Mouse (Mus musculus): ENCODE measurements around the gene Pld1.
A peak's percentile ranks its signal among the peaks of the same experiment; 100 is the strongest.
"Not testable (repeated sequence)": the region's sequence is repeated elsewhere in the genome, so short reads cannot be mapped to it uniquely, and the experiment has no call there.

The Pld1 gene

DNA sequence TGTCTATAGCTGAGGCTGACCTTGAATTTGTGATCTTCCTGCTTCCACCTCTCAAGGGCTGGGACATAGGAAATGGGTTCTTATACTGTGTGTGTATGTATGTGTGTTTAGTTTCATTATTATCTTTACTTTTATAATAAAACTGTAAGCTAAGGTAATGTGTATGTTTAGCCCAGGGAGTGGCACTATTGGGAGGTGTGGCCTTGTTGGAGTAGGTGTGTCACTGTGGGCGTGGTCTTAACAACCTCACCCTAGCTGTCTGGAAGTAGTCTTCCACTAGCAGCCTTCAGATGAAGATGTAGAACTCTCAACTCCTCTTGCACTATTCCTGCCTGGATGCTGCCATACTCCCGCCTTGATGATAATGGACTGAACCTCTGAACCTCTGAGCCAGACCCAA lies 6.9 kb downstream of the Pld1 start:
- not testable (repeated sequence) for DNase-seq

GRCm38 (mm10) chr3:27949175-27949872 lies 10.8 kb downstream of the Pld1 start:
- DNase-seq: no peak

GRCm38 (mm10) chr3:27949873-27950250 lies 11.4 kb downstream of the Pld1 start:
- DNase-seq: no peak

DNA sequence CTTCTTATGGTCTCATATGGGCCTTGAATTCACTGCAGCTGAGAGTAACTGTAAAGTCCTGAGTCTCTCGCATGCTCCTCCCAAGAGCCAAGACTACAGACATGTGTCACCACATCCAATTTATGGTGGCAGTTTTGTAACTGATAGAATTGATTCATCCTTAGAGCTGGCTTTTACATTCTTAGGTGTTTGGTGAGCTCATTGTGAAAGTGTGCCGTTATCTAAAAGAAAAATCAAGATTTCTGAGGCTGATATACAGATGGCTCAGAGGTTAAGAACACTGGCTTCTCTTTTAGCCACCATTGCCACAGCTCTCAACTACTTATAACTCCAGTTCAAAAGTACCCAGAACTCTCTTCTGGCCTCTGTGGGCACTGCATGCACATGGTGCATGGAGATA lies 12.2 kb downstream of the Pld1 start:
- no peak for DNase-seq

DNA sequence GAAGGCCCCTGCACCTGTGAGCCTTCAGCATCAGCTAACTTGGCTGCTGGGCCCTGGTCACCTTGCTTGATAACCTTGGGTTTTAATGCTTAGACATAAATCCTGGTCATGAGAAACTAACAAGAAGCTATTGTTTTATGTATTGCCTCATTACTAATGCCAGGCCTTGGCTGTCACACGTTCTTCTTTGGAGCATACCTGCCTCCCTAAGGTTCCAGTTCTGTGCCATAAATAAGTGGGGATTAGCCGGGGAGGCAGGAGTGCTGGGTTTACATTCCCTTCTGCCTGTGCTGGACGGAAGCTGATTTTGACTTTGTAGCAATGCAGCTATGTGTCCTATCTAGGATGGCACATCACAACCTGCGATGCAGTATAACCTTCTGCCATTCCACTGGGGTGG lies 13.2 kb downstream of the Pld1 start:
- DNase-seq: no peak

DNA sequence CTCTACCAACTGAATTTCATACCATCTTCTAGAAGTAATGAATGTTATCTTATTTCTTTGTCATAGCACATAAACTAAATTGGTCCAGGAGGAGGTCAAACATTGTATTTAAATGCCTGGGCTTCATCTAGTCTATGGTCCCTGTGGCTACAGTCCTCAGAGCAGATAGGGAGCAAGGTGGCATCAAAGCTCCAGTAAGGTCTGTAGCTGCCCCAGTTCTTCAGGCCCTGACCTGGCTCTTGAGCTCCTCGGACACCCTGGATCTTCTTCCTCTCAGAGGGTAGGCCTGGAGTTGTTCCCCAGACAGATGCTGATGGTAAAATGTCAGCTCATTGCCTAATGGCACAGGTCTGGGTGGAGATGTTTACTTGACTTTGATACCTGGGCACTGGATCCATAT lies 17.5 kb downstream of the Pld1 start:
- DNase-seq: no peak

DNA sequence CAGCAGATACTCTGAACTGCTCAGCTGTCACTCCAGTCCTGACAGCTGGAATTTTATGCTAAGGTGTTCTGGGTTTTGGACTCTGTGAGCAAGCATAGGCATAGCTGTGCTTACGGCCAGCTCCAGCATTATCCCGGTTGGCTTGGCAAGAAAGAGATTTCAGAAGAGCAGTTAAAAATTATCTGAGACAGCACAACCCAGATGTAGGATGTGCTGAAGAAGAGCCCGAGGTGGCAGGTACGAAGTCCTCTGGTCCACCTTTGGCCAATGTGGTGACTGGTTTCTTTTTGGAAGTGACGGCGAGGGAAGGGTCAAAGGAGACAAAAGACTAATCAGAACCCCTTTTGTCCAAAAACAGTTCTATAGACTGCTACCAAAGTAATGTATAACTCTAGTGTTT lies 20.7 kb downstream of the Pld1 start:
- no peak for DNase-seq

DNA sequence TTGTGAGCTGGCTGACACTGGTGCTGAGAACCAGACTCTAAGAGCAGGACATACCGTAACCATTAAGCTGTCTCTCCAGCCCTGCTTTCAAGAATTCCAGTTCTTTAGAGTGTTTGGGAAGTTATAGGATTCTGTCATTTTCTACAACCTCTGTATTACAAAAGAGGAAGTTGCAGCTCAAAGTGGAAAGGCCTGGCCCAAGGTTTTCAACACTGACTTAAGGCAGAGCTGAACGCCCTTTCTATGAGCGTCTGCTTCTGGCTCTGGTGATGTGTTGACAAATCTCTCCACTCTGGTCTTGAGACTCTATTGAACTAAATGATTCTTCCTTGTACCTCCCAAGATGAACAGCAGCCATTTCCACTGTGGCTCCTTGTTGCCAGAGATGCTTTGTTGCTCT lies 22.7 kb downstream of the Pld1 start:
- DNase-seq: no peak

DNA sequence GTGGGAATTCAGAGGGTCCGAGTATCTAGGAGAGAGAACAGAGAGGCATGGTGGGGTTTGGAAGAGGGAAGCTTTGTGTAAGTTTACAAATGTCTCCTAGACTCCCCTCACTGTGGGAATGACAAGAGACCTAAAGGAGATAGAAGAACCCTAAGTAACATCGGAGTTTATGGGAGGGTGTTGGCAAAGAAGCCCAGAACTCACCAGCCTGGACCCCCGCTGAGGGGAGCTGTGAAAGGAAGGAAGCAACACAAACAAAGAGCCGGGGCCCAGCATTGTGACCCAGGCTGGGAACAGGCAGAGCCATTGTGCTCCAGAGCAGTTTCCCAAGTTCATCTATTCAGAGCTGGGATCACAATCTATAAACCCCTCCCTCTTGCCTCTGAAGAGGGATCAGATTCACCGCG lies 25.3 kb downstream of the Pld1 start:
- DNase-seq: no peak

GRCm38 (mm10) chr3:27968671-27969070 lies 30.2 kb downstream of the Pld1 start:
- no peak for DNase-seq

- DNase-seq: no peak
These were observed 35.4 kb downstream of the Pld1 start for GRCm38 (mm10) chr3:27973936-27974335.

GRCm38 (mm10) chr3:27974981-27975380 lies 36.5 kb downstream of the Pld1 start:
- DNase-seq: no peak

- DNase-seq: no peak
These were observed 38.5 kb downstream of the Pld1 start for GRCm38 (mm10) chr3:27976931-27977544.

DNA sequence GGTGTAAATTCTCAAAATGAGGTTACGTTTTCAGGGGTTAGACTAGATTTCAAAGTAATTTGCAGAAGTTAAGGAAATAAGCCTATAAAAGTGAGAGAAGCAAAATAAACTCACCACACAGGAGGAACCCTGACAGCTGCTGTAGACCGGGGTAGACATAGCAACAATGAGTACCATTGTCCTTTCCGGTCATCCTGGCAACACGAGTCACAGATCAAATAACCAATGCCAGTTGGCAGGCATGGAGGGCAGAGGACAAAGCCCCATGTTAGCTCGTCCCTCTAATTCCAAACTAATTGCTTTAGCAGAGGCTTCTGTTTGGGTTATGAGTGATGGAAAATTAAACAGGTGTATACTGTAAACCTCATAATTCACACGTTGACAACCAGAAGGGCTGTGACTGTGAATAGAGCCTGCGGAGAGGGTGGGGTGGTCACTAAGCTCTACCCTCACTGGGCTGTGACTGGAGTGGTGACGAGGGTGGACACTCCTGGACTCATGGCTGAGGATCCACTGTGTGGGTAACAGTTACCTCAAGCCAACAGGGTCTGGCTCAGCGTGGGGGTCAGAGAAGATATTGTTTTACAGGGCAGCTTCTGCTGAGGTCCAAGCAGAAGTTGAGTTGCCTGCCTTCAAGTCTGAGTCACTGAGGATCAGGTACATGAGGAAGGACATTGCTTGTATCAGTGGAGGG lies 39.7 kb downstream of the Pld1 start:
- DNase-seq: no peak

DNA sequence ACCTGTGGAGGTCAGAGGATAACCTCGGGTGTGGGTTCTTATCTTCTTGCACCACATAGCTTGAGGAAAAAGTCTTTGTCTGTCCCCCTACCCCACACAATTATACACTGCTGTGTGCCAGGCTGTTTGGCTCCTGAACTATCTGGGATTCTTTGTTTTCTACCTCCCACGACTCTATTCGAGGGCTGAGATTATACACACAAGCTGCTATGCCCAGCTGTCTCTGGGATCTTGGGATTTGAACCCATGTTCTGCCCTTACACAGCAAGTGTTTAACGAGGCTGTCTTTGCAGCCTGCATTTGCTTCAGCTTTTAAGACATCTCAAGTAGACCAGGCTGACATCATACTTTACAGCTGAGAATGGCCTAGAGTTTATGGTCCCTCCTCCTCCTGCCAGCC lies 43.1 kb downstream of the Pld1 start:
- no peak for DNase-seq

- peak; percentile 47 for DNase-seq
These were observed 44.0 kb downstream of the Pld1 start for GRCm38 (mm10) chr3:27982436-27983017.

- no peak for DNase-seq
These were observed 44.8 kb downstream of the Pld1 start for GRCm38 (mm10) chr3:27983274-27983673.

DNA sequence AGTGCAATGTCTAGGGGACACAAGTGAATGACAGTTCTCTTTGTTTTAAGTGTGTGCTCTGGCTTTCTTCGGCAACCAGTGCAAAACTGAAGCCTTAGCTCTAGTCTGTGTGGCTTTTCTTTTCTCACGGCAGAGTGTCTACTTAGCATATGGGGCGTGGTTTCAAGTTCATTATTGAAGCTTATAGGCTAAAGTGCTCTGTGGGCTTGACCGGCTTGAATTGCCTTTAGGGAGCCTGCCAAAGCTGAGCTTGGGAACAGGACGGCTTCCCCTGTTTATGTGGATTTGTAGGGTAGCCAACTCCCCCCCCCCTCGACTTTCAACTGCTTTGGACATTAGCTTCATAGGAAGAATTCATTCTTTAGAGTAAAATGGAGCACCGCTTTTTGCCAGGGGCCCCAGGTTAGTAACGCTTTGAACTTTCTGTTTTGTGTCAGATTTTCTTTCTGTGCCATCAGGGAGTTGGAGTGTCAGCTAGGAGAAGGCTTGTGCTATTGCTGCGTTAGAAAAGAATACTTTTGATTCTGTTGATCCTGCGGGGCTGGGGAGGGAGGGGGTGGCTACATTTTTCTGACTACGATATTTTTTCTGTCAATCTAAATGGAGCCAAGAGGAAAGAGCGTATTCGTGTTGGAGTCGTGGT lies 45.6 kb downstream of the Pld1 start:
- DNase-seq: peak; percentile 61

DNA sequence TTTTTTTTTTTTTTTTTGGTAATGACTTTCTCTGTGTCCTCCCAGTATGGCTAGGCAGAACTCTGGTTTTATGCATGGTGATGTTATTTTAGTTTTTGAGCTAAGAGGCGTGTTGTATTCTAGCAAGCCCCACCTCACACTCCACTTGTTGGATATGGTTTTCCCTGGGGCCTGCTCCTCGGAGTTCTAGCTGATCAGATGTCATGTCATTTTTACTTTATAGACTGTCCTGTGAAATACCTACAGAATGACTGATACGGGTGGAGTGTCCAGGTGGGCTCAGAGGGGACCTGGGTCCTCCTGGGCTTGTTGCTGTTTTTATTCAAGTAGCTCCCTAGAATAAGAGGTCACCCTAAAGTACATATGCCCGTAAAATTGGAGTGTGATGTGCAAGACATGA lies 46.1 kb downstream of the Pld1 start:
- no peak for DNase-seq

DNA sequence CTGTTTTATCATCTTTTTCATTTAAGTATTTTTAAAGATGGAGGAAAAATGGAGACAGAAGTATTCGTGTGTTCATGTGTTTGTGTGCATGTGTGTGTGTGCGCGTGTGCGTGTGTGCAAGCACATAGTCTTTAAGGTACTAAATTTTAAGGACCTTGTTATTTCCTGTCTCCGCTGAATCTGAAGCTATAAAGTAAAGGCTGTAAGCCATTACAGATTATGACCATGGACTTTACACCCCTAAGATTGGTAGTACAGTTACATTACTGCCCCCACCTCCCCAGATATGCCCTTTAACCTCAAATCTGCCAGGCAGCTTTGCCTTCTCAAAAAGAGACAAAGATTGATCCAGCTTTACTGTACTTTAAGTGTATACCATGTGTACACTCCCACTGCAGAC lies 46.8 kb downstream of the Pld1 start:
- DNase-seq: no peak

DNA sequence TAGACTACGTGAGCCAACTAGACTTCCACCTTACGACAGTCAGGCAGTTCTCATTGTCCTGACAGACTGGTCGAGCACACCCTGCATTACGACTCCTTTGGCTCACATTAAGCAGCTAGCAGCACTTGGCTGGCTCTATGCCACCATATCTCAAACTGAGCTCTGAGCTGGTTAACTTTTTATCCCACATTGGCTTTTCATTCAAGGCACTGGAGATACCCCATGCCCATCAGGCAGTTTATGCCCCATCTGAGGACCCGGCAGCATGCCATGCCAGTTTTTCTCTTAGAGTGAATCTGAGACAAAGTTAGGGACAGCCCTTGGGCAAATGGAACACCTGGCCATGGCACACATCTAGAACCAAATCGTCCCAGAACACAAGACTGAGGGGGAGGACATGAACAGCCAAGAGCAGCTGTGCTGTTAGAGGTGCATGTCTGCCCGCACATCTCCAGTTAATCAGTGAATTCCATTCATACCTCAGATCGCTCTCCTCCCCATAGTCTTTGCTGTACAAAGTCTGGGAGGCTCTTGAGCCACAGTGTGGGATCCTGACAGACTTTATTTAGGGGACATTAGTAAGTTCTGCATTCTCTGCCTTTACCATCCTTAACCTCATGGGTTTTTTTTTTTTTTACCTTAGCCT lies 49.5 kb downstream of the Pld1 start:
- DNase-seq: no peak

DNA sequence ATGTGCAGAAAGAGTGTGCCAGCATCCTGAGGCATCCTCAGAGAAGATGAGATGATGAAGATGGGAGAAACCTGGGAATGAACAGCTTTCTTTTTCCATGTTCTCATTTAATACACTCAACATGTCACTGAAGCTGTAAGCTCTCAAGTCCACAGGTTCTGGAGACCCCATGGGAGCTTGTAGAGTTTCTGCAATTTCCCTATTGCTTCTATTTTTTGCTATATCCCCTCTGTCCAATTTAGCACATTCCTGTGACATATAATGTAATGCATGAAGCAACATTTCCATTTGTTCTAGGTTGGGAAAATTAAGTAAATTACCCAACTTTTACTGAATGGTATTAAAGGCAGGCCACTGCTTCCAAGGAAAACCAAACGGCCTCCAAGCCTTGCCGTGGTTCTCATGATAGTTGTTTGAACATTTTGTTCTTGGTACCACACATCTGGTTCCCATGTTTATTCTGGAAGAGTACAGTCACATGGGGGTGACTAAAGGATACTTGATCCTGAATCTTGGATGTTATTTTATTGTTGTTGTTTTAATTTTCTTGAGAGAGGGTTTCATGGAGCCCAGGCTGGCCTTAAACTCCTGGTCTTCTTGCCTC lies 52.7 kb downstream of the Pld1 start:
- no peak for DNase-seq
